Mouse (Mus musculus): ENCODE measurements around the gene Ski.

GRCm38 (mm10) chr4:155205919-155206318 is 16.5 kb downstream of the Ski start:
- TF ChIP-seq CTCF (IDR thresholded peaks at IDR 0.05; ENCODE audit: low read depth): no peak
- TF ChIP-seq EP300 (IDR thresholded peaks at IDR 0.05; ENCODE audit: low read depth): no peak

Measured in liver, embryonic 14.5 days (tissue).